Mouse (Mus musculus) lung, adult 2 months (tissue): Measurements from ENCODE around the gene Trim37.

Experiments
- CTCF ChIP-seq: fragments of 200-500 bp; IDR thresholded peaks from 2 replicates; pipeline ENCODE4 v1.5.1; 2011; ENCODE audit warnings: mild to moderate bottlenecking, low read length, control low read depth; ENCODE audit not compliant: insufficient read depth
- POLR2A ChIP-seq: fragments of 200-500 bp; IDR thresholded peaks from 2 replicates; pipeline ENCODE4 v1.6.1; 2011; ENCODE audit warnings: low read depth, mild to moderate bottlenecking, control low read depth, low read length, borderline replicate concordance; ENCODE audit errors: extremely low read depth

DNA sequence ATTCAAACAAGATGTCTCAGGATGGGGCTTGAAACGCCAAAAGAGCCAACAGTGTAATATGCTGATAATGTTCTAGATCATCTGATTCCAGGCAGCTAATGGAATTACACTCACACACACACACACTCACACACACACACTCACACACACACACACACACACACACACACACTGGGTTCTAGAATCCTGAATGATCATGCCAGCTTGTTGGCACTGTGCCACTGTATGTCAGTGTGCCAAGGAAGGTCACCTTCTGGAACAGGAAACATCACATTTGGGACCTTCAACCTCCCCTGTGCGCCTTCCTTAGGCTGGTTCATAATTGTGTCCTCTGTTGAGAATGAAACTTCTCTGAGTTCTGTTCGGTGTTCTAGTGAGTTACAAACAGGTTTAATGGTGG, 95.8 kb downstream of the Trim37 start:
- TF ChIP-seq POLR2A (no peak), CTCF (no peak)
